Mouse (Mus musculus) forebrain, embryonic 14.5 days (tissue): ENCODE data around the gene AL732309.1. TPM values are rescaled to one million over a fixed set of nuclear protein-coding genes. Genes with fewer than 3 reads are reported as not detected.

Experiments used
- ATAC-seq: fragments of 200-750 bp; cut with Nextera tagmentation; 2 replicates; pipeline ENCODE4 v1.8.0; 2017; ENCODE audit warnings: mild to moderate bottlenecking, moderate library complexity
- DNase-seq: peaks from one replicate; pipeline ENCODE4 v3.0.0-alpha.2; 2015; ENCODE audit warnings: low spot score
- H3K27ac ChIP-seq: fragments of 300-500 bp; sonication (generic); 2 replicates; pipeline ENCODE4 v1.5.1; 2014; ENCODE audit warnings: low read depth, mild to moderate bottlenecking, control low read depth, low read length, moderate library complexity
- H3K27me3 ChIP-seq: fragments of 300-500 bp; sonication (generic); replicated peaks from 2 replicates; pipeline ENCODE4 v1.6.1; 2014; ENCODE audit warnings: low read length, control low read depth, mixed read lengths; ENCODE audit not compliant: control insufficient read depth, insufficient read depth
- H3K36me3 ChIP-seq: fragments of 300-500 bp; sonication (generic); 2 replicates; pipeline ENCODE4 v1.6.1; 2014; ENCODE audit warnings: low read length, control low read depth; ENCODE audit not compliant: control insufficient read depth, insufficient read depth
- H3K4me1 ChIP-seq: fragments of 300-500 bp; sonication (generic); 2 replicates; pipeline ENCODE4 v1.6.1; 2014; ENCODE audit warnings: antibody characterized with exemption, low read length, control low read depth; ENCODE audit not compliant: control insufficient read depth, insufficient read depth
- H3K4me2 ChIP-seq: fragments of 300-500 bp; sonication (generic); 2 replicates; pipeline ENCODE4 v1.6.1; 2014; ENCODE audit warnings: mild to moderate bottlenecking, control low read depth, low read length
- H3K4me3 ChIP-seq: fragments of 300-500 bp; sonication (generic); 2 replicates; pipeline ENCODE4 v1.5.1; 2014; ENCODE audit warnings: low read depth, low read length, control low read depth
- H3K9ac ChIP-seq: fragments of 300-500 bp; sonication (generic); 2 replicates; pipeline ENCODE4 v1.6.1; 2014; ENCODE audit warnings: mild to moderate bottlenecking, low read length, control low read depth, moderate library complexity
- H3K9me3 ChIP-seq: fragments of 300-500 bp; sonication (generic); replicated peaks from 2 replicates; pipeline ENCODE4 v1.6.1; 2016; ENCODE audit warnings: low read length, control low read depth, mixed read lengths; ENCODE audit not compliant: control insufficient read depth
- WGBS: fragments of 180-500 bp; shearing (Covaris S2); extraction: QIAGEN DNeasy Blood & Tissue Kit; methylation state at CpG from one replicate; pipeline ENCODE4 v1.1.7; 2014; 5-methylcytosine and 5-hydroxymethylcytosine counted together
- polyA plus RNA-seq: library from polyadenylated mRNA; unstranded; fragments of >200 nt; fragmentation: Nextera tagmentation; extraction: Ambion mirVana; gene quantifications from 2 replicates; pipeline ENCODE4 v1.2.1, GENCODE M21; 2014

Gene AL732309.1
- polyA plus RNA-seq, 1 experiment from 2014 or later = 4.7 TPM

GRCm38 (mm10) chr2:25244144-25244543, 2.5 kb downstream of the AL732309.1 start:
- Histone ChIP-seq H3K4me2 (no peak overlapping the region), H3K27me3 (no peaks in the 10 kb centered on the region), H3K4me3 (no peak overlapping the region), H3K9ac (no peak overlapping the region), H3K4me1 (peaks cover 15% of the 10 kb centered on the region), H3K36me3 (peaks cover 45% of the 10 kb centered on the region), H3K27ac (no peak overlapping the region), H3K9me3 (no peaks in the 10 kb centered on the region)
- ATAC-seq = no peak
- no peak for DNase-seq
- 93% methylated on average over 4 of the region's 4 CpGs for WGBS

GRCm38 (mm10) chr2:25243342-25243741, 3.3 kb downstream of the AL732309.1 start:
- Histone ChIP-seq H3K9me3 (no peaks in the 10 kb centered on the region), H3K4me1 (peaks cover 15% of the 10 kb centered on the region), H3K9ac (peak overlapping the region; percentile 83; the same call in 1 of the 2 replicates), H3K4me3 (peak overlapping the region; percentile 66), H3K27me3 (no peaks in the 10 kb centered on the region), H3K36me3 (peaks cover 37% of the 10 kb centered on the region), H3K27ac (no peak overlapping the region), H3K4me2 (peak overlapping the region; percentile 93)
- 84% methylated on average over 8 of the region's 8 CpGs for WGBS
- no peak for DNase-seq
- no peak for ATAC-seq

GRCm38 (mm10) chr2:25242101-25242506, 4.6 kb downstream of the AL732309.1 start, which contains the start of the genes Rnf208 and Cysrt1:
TSS of gene Rnf208 (plus strand) at chr2:25242255.
TSS of gene Cysrt1 (minus strand) at chr2:25242452.
- peaks cover 25% of the 10 kb centered on the region for H3K36me3 ChIP-seq
- H3K9ac ChIP-seq = peak within 1 kb of the TSS; percentile 83
- DNase-seq (peak; percentile 55), ATAC-seq (peak; percentile 57)
- H3K4me3 ChIP-seq = peak within 1 kb of the TSS; percentile 66
- WGBS = under 1% methylated on average over 13 of the region's 59 CpGs
- H3K4me2 ChIP-seq = peak within 1 kb of the TSS; percentile 93
- peaks cover 15% of the 10 kb centered on the region for H3K4me1 ChIP-seq
- H3K9me3 ChIP-seq = no peaks in the 10 kb centered on the region
- H3K27ac ChIP-seq = no peak within 1 kb of the TSS
- H3K27me3 ChIP-seq = no peaks in the 10 kb centered on the region

- no peaks in the 10 kb centered on the region for H3K9me3 ChIP-seq
- DNase-seq (no peak), ATAC-seq (peak; percentile 19)
- peaks cover 22% of the 10 kb centered on the region; the same call in 1 of the 2 replicates for H3K36me3 ChIP-seq
- H3K4me3 ChIP-seq = peak overlapping the region; percentile 66
- H3K4me1 ChIP-seq = peaks cover 15% of the 10 kb centered on the region
- H3K27me3 ChIP-seq = no peaks in the 10 kb centered on the region
- WGBS = 17% methylated on average over 6 of the region's 6 CpGs
- H3K9ac ChIP-seq = peak overlapping the region; percentile 83
- peak overlapping the region; percentile 93 for H3K4me2 ChIP-seq
- H3K27ac ChIP-seq = no peak overlapping the region
Observed at GRCm38 (mm10) chr2:25241438-25241775, 5.3 kb downstream of the AL732309.1 start.

GRCm38 (mm10) chr2:25240723-25241437, 5.8 kb downstream of the AL732309.1 start:
- WGBS = 1% methylated on average over 29 of the region's 29 CpGs
- DNase-seq (peak; percentile 89), ATAC-seq (peak; percentile 85)
- peaks cover 16% of the 10 kb centered on the region; the same call in 1 of the 2 replicates for H3K36me3 ChIP-seq
- H3K9me3 ChIP-seq = no peaks in the 10 kb centered on the region
- H3K4me2 ChIP-seq = peak overlapping the region; percentile 93
- H3K4me1 ChIP-seq = peaks cover 15% of the 10 kb centered on the region
- no peak overlapping the region for H3K27ac ChIP-seq
- H3K9ac ChIP-seq = peak overlapping the region; percentile 56
- H3K4me3 ChIP-seq = peak overlapping the region; percentile 66
- no peaks in the 10 kb centered on the region for H3K27me3 ChIP-seq

- Histone ChIP-seq H3K36me3 (peaks cover 11% of the 10 kb centered on the region; the same call in 1 of the 2 replicates), H3K27ac (no peak overlapping the region), H3K4me2 (peak overlapping the region; percentile 93), H3K27me3 (no peaks in the 10 kb centered on the region), H3K4me1 (peaks cover 15% of the 10 kb centered on the region), H3K4me3 (peak overlapping the region; percentile 66; the same call in 1 of the 2 replicates), H3K9ac (peak overlapping the region; percentile 56; the same call in 1 of the 2 replicates), H3K9me3 (no peaks in the 10 kb centered on the region)
- ATAC-seq (no peak; the same call in 1 of the 2 replicates), DNase-seq (no peak)
- 47% methylated on average over 8 of the region's 8 CpGs for WGBS
Observed at GRCm38 (mm10) chr2:25240310-25240709, 6.4 kb downstream of the AL732309.1 start.

GRCm38 (mm10) chr2:25239766-25240165, 6.9 kb downstream of the AL732309.1 start:
- ATAC-seq = no peak
- peaks cover 6% of the 10 kb centered on the region; the same call in 1 of the 2 replicates for H3K36me3 ChIP-seq
- H3K27ac ChIP-seq = no peak overlapping the region
- no peak overlapping the region for H3K4me3 ChIP-seq
- 93% methylated on average over 3 of the region's 3 CpGs for WGBS
- no peaks in the 10 kb centered on the region for H3K9me3 ChIP-seq
- no peak for DNase-seq
- H3K4me1 ChIP-seq = peaks cover 15% of the 10 kb centered on the region
- H3K4me2 ChIP-seq = no peak overlapping the region
- no peaks in the 10 kb centered on the region for H3K27me3 ChIP-seq
- H3K9ac ChIP-seq = no peak overlapping the region

- no peak overlapping the region for H3K4me2 ChIP-seq
- peaks cover 15% of the 10 kb centered on the region for H3K4me1 ChIP-seq
- DNase-seq = no peak
- no peak for ATAC-seq
- no peaks in the 10 kb centered on the region for H3K9me3 ChIP-seq
- no peaks in the 10 kb centered on the region for H3K36me3 ChIP-seq
- H3K9ac ChIP-seq = no peak overlapping the region
- no peak overlapping the region for H3K4me3 ChIP-seq
- no peaks in the 10 kb centered on the region for H3K27me3 ChIP-seq
- H3K27ac ChIP-seq = no peak overlapping the region
Observed at GRCm38 (mm10) chr2:25238106-25238505, 8.6 kb downstream of the AL732309.1 start.

GRCm38 (mm10) chr2:25237522-25237921, 9.1 kb downstream of the AL732309.1 start:
- H3K27ac ChIP-seq = no peak overlapping the region
- no peak overlapping the region for H3K9ac ChIP-seq
- no peak overlapping the region for H3K4me2 ChIP-seq
- DNase-seq = no peak
- peaks cover 13% of the 10 kb centered on the region for H3K4me1 ChIP-seq
- no peaks in the 10 kb centered on the region for H3K36me3 ChIP-seq
- no peak overlapping the region for H3K4me3 ChIP-seq
- H3K9me3 ChIP-seq = no peaks in the 10 kb centered on the region
- WGBS = 64% methylated on average over 4 of the region's 4 CpGs
- ATAC-seq = no peak
- no peaks in the 10 kb centered on the region for H3K27me3 ChIP-seq
